Mouse (Mus musculus) testis, adult 2 months (tissue): ENCODE data around the gene Rgs12.

ENCODE experiments used
- CTCF ChIP-seq: fragments of 200-500 bp; IDR thresholded peaks from 2 replicates; pipeline ENCODE4 v1.5.1; 2012; ENCODE audit warnings: low read depth, mild to moderate bottlenecking, inconsistent platforms, low read length, moderate library complexity; ENCODE audit not compliant: control insufficient read depth, insufficient read depth, insufficient replicate concordance
- POLR2A ChIP-seq: fragments of 200-500 bp; IDR thresholded peaks from 2 replicates; pipeline ENCODE4 v1.6.1; 2012; ENCODE audit warnings: low read depth, mild to moderate bottlenecking, inconsistent platforms, low read length, moderate library complexity; ENCODE audit not compliant: control insufficient read depth

DNA sequence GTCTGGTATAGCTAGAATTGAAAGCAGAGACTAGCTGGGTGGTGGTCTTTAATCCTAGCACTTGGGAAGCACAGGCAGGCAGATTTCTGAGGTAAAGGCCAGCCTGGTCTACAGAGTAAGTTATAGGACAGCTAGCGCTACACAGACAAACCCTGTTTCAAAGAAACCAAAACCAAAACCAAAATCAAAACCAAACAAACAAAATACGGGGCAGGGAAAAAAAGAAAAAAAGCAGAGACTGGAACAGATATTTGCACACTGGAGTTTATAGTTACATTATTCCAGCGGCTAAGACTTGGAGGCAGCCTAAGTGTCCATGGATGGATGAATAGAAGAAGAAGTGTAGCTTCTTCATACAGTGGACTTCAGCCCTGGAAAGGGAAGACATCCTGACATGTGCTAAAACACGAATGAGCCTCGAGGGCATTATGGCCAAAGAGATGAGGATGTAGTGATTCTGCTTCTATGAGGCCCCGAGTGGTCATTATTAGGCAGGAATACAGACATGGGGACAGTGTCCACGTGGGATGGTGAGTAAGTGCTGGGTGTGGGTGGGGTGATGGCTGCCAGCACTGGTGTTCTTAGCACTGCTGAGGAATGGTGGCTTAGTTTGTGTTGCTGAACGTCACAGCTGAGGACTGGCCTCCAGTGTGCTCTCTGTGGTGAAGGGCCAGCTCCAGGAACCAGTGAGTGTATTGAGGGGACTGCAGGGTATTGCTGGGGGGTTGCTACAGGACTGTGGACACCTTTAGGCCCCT lies 24.5 kb downstream of the Rgs12 start:
- TF ChIP-seq POLR2A (no peak), CTCF (no peak)
